Mouse (Mus musculus) brain, embryonic 18.5 days (tissue): ENCODE measurements around the gene 9930022D16Rik.

ENCODE experiments used
- DNase-seq: peaks from one replicate; pipeline ENCODE4 v3.0.0-alpha.2; 2012; ENCODE audit warnings: low read depth, low spot score

Gene 9930022D16Rik

GRCm38 (mm10) chr11:109456261-109456660 lies 42.5 kb downstream of the 9930022D16Rik start:
- no peak for DNase-seq

DNA sequence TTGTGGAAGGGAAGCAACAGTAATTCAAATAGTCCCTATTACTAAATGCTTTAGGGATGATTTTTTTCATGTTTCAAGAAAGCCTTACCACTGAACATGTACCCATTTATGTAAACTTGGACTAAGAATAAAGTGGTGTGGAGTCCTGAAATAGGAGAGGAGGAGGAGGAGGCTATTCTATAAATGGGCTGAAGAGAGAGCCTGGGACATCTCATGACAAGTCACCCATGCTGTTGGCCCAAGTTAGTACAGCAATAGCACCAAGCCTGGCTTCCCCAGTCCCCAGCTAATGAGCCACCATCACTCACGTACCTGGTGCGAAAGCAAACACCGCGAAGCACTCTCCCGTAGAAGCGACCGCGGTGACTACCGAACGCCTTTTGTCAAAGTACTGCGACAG lies 44.4 kb downstream of the 9930022D16Rik start:
- DNase-seq: no peak

DNA sequence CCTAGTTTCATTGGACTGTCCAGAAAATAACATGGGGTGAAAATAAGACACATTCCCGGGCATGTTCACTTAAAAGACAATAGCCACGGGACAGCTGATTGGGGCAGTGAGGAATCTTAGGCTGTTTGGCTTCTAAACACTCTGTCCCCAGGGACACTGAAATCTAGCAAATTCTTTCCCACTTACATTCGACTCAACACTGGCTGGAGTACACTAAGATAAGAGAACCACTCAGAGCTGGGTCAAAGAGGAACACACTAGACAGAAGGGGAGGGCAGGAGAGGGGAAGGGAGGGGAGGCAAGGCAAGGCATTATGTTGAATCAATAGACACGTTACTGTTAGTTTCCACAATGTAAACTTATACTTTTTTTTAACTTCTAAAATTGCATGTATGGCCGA lies 46.9 kb downstream of the 9930022D16Rik start:
- DNase-seq: no peak

DNA sequence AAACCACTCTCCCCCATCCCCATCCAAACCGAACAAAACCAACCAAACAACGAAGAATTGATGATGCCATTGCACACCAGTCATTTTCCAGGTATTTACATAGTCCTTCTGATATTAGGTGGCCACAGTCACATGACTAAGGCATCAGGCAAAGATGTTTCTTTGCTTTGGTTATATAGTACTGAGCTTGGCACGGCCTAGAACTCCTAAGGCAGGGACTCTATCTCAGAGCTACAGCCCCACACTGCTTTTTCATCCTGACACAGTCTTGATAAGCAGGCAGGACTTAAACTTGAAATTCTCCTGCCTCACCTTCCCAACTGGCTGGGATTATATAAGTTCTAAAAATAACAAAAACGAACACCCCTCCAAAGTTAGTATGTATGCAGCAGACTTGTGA lies 51.4 kb downstream of the 9930022D16Rik start:
- no peak for DNase-seq

DNA sequence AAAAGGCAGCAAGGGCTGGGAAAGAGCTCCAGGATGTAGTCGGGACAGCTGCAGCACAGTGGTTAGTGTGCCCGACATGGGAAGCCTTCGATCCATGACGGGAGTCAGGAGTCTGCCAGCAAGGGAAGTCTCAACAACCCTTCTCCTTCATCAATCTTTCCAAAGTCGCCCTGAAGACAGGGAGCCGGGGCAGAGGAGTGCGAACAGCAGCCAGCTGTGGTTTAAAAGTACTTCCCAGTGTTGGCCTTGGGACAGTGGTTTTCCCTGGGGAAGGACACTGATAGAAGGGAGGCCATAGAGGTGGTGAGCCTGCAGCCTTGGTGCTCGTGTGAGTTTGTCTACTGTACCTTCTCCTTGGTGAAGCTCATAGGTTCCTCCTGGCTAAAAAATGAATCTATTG lies 53.3 kb downstream of the 9930022D16Rik start:
- DNase-seq: no peak

DNA sequence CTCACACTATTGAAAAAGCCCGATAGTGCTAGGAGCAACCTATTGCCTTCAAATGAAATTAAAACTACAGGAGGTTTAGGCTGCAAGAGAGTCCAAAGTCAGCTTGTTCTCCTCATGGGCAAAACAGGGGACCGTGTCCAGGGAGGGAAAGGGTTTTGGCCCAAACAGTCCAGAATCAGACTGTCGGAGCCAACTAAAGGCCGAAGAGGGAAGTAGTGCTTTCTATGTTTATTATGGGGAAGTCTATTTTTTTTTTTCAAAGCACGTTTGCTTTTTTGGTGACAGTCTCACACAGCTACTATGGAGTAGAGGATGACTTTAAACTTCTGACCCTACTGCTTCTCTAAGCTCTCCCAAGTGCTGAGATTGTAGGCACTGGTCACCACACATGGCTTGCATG lies 54.4 kb downstream of the 9930022D16Rik start:
- no peak for DNase-seq
